Mouse (Mus musculus): ENCODE data around the gene Megf11.
A peak's percentile ranks its signal among the peaks of the same experiment; 100 is the strongest.

Gene Megf11

GRCm38 (mm10) chr9:64654723-64655122 is 269.3 kb downstream of the Megf11 start:
- DNase-seq, result no peak

GRCm38 (mm10) chr9:64656613-64657012 is 271.2 kb downstream of the Megf11 start:
- no peak for DNase-seq

- DNase-seq, result no peak
Observed at GRCm38 (mm10) chr9:64660222-64660621, 274.8 kb downstream of the Megf11 start.

DNA sequence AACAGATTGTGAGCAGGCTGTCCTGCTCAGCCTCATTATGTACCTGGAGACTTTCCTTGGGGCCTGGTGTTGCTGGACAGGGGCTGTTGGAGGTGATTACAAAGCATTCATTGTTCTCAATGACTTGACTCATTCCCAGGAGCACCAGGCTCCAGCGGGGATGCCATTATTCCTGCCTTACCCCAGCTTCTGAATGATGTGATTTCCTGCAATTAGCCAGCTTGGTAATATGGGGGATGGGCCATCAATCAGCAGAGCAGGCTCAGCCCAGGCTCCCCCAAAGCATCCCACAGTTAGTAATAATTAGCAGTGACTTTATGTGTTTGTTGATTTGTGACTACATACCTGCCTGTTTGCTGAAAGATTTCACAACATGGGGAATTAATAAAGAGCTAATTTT is 279.2 kb downstream of the Megf11 start:
- DNase-seq, result no peak

GRCm38 (mm10) chr9:64666549-64666948 is 281.1 kb downstream of the Megf11 start:
- DNase-seq, result peak; percentile 8

GRCm38 (mm10) chr9:64667513-64667912 is 282.1 kb downstream of the Megf11 start:
- DNase-seq, result peak; percentile 9

DNA sequence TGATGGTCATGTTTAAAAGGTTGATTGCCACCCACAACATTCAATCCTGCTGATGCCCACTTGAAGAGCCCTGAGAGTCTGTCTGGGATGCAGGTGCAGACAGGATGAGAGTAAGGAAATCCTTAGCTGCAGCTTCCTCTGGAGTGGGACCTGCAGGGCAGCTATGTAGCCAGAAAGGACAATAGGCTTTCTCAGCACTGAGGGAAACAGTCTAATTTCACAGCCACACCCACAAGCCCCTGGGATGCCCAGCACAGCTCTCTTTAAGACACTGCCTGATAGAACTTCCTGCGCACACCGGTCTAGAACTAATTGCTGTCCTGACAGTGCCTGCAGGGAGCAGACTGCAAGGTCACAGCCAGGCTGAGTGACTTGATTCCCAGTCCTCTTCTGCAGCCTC is 282.6 kb downstream of the Megf11 start:
- no peak for DNase-seq

DNA sequence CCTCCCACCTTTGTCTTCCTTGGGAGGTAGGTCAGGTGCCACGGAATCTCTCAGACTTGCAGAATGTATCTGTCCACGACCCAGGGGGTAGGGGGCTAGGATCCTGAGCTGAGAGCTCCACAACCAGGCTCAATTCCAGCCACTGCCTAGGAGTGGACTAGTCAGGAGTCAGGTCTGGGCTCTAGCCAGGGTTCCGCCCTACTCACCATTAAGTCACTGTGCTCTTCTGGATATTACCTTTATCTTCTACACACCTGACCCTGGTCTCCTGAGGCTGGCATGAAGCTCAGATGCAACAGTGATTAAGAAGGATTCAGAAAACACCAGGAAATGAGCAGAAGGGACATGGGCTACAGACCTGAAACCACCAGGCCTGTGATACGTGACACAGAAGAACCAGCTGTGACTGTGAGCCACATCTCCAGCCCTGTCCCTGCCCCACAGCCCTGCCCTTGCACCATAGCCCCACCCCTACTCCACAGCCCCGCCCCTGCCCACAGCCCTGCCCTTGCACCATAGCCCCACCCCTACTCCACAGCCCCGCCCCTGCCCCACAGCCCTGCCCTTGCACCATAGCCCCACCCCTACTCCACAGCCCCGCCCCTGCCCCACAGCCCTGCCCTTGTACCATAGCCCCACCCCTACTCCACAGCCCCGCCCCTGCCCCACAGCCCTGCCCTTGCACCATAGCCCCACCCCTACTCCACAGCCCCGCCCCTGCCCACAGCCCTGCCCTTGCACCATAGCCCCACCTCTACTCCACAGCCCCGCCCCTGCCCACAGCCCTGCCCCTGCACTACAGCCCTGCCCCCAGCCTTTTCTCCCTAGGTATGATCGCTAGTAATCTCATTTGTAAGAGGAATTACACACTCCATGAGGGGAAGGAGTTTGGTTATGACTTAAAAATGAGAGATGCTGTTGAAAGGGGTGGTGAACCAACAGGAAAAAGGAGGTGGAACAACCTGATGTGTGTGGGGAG is 286.2 kb downstream of the Megf11 start:
- DNase-seq, result peak; percentile 26

GRCm38 (mm10) chr9:64687122-64688014 is 301.9 kb downstream of the Megf11 start:
- DNase-seq, result no peak

GRCm38 (mm10) chr9:64688015-64688394 is 302.6 kb downstream of the Megf11 start:
- DNase-seq, result no peak

DNA sequence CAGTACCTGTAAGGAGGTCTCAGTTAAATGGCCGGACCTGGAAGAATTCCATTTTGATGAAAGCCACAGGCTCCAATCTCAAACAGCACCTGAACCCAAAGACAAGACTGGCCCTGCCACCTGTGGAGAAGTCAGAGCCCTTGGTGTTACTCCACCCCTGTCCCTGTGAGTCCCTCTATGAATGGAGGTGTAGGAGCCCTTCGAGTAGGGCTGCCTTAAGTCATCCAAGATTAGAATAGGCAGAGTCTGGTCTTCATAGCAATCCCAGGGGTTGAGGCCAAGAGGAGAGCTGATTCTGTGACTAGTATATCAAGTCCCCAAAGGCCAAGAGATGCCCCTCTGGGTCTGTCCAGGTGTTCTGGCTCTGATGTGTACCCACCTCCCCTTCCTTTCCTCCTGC is 305.3 kb downstream of the Megf11 start:
- DNase-seq, result no peak

- DNase-seq, result peak; percentile 12
Observed at GRCm38 (mm10) chr9:64691176-64691575, 305.8 kb downstream of the Megf11 start.

GRCm38 (mm10) chr9:64693094-64693493 is 307.7 kb downstream of the Megf11 start:
- DNase-seq, result no peak

- DNase-seq, result no peak
Observed at GRCm38 (mm10) chr9:64695266-64695665, 309.8 kb downstream of the Megf11 start.

DNA sequence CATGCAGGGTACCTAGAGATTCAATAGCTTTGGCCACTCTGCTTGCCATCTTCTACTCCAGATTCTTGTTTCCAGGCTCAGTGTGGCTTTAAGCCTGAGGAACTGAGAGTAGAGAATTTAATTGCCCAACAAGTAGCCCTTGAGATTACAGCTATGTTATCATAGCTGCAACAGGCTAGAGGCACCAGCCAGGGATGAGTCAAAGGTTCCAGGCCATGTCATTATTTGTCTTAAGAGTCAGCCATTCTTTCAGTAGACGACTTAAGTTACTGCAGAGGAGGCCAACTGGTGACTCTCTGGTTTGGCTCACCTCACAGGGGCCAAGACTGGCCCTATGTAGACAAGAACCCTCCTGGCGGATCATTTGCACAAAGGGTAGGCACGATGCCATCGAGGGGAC is 311.0 kb downstream of the Megf11 start:
- DNase-seq, result no peak

- no peak for DNase-seq
Observed at GRCm38 (mm10) chr9:64697006-64697405, 311.6 kb downstream of the Megf11 start.

- DNase-seq, result no peak
Observed at GRCm38 (mm10) chr9:64697677-64698076, 312.3 kb downstream of the Megf11 start.

- DNase-seq, result no peak
Observed at GRCm38 (mm10) chr9:64698586-64698985, 313.2 kb downstream of the Megf11 start.

DNA sequence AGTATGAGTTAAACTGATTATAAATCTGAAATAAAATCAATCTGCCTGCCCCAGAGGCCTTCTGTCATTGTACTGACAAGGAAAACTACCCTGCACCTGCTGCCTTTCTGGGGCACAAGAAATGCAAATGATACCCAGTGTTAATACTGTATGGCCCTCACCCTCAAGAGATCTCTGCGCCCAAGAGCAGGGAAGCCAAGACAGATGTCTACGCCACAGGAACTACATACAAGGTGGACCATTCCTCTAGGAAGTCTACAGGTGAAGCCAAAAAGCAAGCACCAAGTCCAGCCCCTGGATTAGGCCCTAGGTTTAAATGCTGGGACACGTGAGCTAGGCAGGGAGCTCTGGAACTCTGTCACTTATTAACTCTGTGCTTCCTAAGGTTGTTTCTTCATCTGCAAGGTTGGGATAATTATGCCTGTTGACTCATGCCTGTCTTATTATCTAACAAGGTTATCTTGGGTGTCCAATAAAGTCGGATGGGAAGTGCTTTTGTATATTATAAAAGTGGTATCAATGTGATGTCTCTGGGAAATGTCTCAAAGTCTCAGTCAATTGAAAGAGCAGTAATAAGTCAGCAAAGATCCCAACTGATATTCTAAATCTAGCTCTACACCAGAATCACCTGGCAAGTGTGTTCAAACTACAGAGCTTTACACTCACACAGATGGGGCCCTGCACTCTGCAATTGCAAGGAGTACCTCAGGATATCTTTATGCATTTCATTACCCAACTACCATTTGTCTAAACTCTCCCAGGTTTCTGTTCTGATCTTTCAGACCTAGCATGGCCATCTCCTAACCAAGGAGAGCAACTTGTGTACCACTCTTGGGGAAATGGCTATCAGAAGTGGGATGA is 315.3 kb downstream of the Megf11 start:
- no peak for DNase-seq

GRCm38 (mm10) chr9:64701651-64702050 is 316.2 kb downstream of the Megf11 start:
- DNase-seq, result no peak

- DNase-seq, result no peak
Observed at GRCm38 (mm10) chr9:64702391-64702790, 317.0 kb downstream of the Megf11 start.

DNA sequence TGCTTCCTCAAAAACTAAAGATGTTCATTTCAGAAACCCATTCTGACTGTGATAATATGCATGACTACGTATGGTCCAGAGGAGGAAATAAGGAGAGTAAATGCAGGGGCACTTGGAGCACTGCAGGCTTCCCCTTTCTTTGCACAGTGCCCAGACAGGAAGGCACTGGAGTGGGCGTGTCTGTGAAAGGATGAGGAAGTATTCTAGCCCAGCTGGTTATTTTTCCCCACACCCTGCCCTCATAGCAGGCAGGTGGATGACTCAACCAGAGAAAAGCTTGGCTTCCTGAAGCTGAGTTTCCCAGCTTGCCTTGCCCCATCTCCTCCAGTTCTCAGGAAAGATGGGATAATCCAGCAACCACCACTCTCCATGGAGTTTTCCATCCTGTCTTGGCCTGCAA is 317.5 kb downstream of the Megf11 start:
- peak; percentile 9 for DNase-seq

All from thymus, postnatal 14 days (tissue).